Mouse (Mus musculus): ENCODE results near the gene Adgrv1. TPM values are rescaled to one million over a fixed set of nuclear protein-coding genes. Genes with fewer than 3 reads are reported as not detected.

Gene Adgrv1
- polyA plus RNA-seq, 1 experiment from 2014 or later, result 14.7 TPM

Small RNAs within 50 kb of the gene (microRNA-seq; reads per million reads assigned to microRNA genes)
- not detected for gene Gm25241

Other genes with a start within 250 kb of the Adgrv1 start
- gene Lysmd3, start 24.5 kb upstream of the Adgrv1 start, polyA plus RNA-seq (2014; fragmentation: Nextera tagmentation; extraction: Ambion mirVana), result 25.2 and 28.8 TPM in 2 replicates
- gene Polr3g, start 77.9 kb upstream of the Adgrv1 start, polyA plus RNA-seq (2014; fragmentation: Nextera tagmentation; extraction: Ambion mirVana), result 2.9 and 3.4 TPM in 2 replicates
- gene Mblac2, start 78.2 kb upstream of the Adgrv1 start, polyA plus RNA-seq (2014; fragmentation: Nextera tagmentation; extraction: Ambion mirVana), result 23.8 and 33.6 TPM in 2 replicates
- gene Cetn3, start 149.9 kb upstream of the Adgrv1 start, polyA plus RNA-seq (2014; fragmentation: Nextera tagmentation; extraction: Ambion mirVana), result 301 and 315 TPM in 2 replicates

Data from forebrain, embryonic 14.5 days (tissue).